Mouse (Mus musculus) gastrocnemius, postnatal 25 days (tissue): Measurements from ENCODE around the gene Add3. TPM values are rescaled to one million over a fixed set of nuclear protein-coding genes. Genes with fewer than 3 reads are reported as not detected.

Source experiments
- DNase-seq: peaks from one replicate; pipeline ENCODE4 v3.0.0; 2022
- total RNA-seq, 2 experiments: library from RNA; stranded (reverse); gene quantifications; 1 replicate in 1 of 2; 2 replicates in 1 of 2; pipeline ENCODE4 v1.2.3; 2021

Gene Add3
- total RNA-seq, 2 experiments from 2014 or later, result 21.4 to 24.3 TPM

DNA sequence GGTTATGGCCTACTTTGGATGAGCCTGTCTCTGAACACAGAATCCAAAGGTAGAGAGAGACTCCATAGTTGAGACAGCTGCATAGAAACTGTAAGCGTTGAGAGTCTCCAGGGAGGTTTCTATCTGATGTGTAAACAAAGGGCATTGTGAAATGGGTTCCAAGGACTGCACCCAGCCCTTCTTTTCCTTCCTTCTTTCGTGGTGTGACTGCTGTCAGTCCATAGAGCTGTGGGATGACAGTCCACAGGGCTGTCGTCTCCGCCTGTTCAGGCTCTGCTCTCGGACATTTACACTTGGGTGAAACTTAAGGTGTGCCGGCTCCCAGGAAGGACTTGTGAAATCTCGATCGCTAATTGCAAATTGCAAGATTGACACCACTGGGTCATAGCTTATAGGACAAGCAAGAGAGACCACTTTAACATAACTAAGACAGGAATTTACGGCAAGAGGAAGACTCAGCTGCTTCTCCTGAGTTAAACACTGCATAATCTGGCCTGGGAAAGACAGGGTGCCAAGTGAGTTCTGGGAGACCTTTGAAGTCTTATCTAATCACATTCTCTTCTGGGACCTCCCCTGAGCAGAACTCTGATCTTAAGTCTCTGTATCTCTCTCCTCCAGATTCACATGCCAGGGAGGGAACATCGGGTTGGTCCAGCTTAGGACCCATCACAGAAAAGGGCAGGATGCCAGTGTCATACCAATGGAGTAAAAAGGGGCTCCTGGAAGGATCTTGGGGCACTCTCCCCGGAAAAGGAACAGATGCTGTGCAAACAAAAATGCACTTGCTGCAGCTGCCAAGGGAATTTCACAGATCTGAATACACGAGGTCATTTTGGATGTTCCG, 11.5 kb upstream of the Add3 start:
- DNase-seq, result no peak

DNA sequence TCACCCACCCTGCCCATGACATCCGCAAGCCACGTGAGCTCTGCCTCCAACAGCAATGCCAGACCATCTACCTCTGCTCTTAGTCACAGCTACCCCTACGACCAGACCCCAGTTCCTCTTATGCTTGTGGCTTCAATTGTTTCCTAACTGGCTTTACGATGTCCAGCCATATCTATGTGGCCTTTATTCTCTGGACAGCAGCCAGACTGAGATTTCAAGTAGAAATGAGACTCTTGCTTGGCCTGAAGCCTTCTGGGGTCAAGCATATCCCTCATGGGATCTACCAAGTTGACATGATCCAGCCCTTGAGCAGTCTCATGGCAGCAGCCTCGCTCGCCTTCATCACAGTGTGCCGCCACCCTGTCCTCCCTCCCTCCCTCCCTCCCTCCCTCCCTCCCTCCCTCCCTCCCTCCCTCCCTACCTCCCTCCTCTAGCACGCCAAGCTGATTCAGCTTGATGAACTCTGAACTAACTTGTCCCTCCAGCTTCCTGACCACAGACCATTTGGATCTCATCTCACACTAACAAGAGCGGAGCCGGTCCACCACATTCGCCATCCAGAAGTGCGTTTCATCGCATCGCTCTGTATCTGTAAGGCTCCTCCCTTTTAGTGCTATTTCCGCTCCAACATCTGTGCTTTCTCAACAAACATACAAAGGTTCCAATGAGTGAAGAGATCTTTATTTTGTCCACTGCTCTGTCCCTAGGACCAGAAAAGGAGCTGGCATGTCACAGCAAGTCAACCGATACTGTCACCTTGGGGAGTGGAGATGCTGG, 9.7 kb upstream of the Add3 start:
- no peak for DNase-seq

DNA sequence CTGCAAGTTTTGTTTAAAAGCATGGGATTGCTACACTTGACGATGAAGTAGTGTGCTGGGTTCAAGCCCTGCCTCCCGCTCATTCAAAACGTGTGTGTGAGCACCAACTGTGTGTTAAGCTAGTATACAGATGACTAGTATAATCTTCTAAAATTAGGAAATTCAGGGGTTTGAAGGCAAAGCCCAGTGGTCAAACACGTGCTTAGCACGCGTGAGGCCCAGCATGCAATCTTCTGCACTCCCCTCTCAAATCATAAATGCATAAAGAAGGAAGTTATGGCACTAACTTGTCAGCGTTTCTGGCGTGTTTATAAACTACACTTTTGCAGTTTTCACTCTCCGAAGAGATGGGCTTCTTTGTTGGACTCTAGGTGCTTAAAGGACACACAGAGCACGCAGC, 7.8 kb upstream of the Add3 start:
- DNase-seq, result no peak

DNA sequence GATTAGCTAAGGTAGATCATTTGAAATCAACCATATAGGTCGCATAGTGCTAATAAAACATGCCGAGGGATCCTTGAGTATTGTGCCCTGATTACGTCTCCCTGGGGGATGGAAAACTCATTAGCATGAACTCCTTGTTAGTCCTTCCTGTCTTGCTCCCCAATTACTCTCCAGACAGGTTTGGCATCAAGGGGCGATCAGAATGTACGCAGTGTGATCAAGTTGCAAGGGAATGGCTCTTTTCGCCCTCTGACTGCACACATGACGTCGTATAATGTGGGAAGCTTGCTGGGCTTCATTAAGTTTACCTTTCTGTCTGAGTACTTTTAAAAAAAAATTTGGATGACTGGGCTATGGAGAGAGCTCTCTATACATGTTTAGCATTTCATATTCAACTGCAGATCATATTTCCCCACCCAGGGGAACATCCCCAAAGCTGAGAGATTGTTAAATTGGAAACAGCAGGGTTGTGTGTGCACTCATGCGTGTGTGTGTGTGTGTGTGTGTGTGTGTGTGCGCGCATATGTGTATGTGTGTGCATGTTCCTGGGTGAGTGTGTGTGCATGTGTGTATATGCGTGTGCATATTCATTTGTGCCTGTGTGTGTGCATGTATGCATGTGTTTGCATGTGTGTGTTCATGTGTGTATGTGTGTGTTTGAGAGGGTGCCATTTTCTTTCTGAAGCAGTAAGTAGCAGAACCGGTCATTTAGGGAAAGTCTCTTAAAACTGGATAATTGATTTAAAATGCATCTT, 3.7 kb upstream of the Add3 start:
- DNase-seq, result no peak

DNA sequence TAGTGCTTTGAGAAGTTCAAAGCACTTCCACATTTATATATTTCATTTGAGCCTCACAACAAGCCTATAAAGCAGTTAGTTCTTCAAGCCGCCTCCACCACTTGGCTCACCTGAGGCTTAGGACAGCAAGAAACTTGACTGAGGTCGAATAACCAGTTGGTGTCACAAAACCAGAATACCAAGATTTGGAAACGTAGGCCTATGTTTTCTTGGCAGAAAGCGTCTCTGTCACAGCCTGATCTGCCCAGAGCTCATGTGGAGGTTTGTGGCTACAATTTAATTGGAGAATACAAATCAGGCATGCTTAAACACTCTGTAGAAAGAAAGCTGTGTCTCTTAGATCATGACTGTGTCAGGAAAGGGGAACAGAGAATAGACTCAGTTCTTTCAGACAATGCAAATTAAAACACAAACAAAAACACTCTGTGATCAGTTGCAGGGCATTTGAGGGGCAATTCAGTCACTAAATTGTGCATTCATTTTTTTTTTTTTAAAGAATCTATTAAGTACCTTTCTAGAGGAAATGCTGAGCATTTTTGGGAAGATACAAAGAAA, 3.0 kb upstream of the Add3 start:
- no peak for DNase-seq

DNA sequence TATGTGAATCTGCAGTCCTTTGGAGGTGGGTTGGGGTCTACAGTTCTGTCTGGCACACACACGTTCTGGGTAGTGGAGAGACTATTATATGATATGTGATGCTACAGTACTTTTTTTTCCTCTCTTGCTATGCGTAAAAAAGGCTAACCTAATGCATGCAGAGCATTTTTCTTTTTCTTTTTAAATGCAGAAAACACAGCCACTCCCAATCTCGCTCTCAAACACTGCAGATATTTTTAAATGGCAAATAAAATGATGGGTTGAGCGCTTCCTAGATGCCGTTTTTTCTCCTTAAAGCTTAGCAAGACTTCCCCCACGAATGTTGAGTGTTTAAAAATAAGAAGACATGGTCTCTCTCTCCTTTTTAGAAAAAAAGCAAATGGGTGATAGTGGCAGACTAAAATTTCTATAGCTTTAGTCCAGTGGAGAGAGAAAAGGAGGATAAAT, 584 bp downstream of the Add3 start:
- no peak for DNase-seq

DNA sequence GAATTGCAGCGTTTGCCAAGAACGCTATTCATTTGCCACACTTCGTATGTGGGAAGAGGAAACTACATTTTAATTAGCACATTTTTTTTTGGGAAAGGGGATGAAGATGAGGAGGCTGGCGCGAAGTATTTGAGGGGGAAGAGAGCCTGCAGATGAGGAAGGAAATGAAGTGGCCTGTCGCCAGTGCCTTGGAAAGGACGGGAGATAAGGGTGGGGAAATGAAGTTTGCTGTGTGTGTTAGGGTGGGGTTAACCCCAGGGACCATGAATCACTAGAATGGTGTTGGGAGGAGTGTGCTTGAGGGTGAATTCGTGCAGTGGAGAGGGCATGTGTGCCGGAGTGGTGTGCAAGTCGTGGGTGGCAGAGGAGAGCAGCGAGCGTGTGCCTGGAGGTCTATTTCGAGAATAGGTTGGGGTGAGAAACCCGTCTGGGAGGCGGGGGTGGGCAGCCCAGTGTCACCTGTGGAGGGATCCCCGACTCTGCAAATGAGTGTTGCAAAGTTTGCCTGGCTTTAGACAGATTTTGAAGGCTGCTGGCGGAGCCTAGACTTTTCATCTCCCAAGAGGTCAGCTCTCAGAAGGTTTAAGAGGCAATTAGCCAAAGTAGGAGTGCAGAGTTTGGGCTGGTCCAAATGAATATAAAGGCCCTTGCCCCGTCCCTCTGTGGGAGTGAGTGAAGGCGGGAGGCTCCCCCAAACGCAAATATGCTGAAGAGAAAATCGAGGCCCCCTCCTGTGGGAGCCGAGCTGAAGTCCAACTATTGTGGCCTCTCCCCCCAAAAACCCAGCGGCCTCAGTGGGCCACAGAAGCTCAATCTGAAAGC, 1.2 kb downstream of the Add3 start:
- peak; percentile 76 for DNase-seq

DNA sequence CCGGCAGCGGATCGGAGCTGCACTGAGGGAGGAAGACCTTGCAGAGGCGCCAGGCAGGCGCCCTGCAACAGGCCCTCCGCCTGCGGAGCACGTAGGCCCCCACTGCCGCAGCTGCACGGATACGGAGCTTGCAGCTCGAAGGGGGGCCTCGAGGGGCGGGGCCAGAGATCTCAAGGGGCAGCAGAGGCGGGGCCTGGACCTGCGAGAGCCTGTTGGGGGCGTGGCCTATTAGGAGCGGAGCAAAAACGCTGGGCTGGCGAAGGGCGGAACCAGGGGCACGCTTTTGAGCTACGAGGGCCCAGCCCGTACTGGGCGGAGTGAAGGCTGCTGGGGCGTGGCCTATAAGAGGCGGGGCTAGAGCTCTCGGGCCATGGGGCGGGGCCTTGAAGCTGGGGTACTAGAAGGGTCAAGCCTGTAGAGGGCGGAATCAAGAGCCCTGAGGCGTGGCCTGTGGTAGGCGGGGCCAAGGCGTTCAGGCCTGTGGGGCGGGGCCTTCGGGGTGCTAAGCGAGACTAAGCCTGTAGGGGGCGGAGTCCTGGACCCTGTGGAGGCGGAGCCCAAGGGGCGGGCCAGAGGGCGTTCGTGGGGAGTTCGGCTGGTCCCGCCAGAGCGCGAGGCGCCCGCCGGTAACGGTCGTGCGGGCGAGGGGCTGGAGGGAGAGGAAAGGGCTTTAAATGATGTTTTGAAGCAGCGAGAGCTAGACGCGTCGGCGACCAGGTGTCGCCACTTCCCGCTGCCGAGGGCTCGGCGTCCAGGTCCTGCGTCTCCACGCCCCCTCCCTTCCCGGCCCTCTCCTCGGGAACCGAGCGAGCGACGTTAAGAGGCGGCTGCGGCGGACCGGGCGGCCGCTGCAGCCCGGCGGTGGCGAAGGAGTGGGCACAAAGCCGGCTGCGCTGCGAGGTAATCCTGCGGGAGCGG, 2.2 kb downstream of the Add3 start:
- DNase-seq, result peak; percentile 100

DNA sequence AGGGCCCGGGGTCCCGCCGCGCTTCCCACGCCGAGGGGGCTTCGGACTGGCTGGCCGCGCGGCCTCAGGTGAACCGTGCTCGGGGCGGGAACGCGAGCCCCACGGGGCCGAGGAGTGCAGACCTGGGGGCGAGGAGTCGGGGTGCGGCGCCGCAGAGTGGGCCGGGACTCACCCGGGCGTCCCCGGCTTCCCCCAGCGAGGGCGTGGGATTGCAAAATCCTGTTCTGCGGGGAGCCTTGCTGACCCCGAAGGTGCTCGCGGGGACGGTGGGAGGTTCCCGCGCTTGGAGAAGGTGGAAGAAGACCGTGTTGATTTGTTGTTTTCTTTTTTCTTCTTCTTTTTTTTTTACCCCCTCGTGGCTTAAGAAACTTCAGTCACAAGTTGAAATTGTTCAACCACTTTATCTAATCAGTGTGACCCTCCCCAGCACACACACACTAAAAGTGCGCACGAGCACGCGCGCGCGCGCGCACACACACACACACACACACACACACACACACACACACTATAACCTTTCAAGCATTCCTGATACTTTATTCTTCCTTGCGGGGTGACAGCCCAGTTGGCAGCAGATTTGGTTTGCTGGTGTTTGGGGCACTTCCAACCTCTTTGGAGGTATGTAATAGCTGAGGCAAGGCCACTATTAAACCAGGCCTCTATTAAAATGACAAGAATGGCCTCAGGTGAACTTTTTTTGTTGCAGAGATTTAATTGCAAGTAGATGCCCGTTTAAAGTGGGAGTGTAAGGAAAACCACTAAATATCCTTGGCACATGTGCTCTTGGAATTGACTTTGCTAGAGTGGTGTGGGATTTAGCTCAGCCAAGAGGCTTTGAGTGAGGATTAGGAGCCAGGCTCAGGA, 3.1 kb downstream of the Add3 start:
- DNase-seq, result peak; percentile 62

DNA sequence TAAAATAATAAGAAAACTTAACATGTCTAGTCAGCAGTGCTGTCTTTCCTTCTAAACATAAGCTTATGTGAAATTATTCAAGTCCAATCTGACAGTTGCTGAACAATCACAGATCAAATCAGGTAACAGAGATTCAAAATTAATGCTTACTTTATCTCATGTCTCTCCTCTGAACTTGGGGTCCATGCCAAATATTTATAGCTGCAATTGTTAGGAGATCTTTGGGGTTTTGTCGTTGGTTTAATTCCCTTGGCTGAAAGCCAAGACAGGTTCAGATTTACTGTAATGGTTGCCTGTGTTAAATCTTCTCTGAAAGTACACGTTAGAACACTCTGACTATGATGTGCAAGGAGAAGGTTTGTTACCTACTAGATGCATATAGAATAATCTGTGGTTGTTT, 4.8 kb downstream of the Add3 start:
- no peak for DNase-seq

DNA sequence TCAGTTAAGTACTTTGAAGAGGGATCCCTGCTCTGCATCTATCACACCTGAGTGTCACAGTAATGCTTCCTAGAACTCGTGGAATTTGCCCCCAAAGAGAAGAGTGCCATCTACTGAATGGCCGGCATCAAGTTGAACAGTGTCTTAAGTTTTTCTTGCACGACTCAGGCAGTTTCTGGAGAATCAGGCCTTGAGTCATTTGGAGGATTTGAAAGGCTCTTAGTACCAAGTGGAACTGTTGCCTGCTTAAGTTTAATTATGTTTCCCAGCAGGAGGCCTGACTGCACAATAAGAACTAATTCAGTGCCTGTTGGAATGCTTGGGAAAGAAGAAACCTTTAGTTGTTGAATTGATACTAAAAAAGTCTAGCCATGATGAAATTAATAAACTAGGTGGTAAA, 9.1 kb downstream of the Add3 start:
- no peak for DNase-seq

DNA sequence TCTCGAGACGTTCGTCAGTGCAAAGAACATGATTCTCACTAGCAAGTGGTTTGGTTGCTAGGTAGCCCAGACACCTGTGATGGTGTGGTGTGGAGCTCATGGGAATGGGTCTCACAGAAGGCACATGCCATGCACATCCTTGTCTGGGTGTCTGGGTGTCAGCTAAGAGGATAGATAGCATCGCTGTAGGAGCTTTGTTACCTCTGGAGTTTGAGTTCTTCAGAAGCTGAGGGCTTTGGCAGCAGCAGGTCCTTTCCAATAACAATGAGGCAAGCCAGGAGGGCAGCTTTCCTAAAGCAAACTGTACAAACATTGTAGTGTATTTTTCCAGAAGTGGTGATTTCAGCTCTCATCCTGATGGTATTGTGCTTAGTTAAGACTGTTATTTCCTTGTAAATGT, 12.2 kb downstream of the Add3 start:
- no peak for DNase-seq

DNA sequence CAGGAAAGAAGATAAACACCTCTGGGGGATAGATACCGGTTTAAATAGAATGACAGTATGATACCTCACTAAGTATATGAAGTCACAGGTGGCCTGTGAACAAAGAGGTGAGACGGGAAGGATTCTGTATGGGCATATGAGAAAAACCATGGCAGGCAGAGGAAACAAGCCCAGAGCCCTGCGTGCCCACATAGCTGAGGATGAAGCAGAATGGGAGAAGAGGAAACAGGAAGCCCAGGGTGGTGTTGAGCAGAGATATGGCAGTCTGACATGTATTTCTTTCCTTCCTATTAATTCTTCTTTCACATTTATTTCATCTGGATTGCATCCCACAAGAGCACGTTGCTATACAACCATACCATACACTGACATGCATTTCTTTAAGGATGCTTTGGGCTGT, 12.9 kb downstream of the Add3 start:
- no peak for DNase-seq

DNA sequence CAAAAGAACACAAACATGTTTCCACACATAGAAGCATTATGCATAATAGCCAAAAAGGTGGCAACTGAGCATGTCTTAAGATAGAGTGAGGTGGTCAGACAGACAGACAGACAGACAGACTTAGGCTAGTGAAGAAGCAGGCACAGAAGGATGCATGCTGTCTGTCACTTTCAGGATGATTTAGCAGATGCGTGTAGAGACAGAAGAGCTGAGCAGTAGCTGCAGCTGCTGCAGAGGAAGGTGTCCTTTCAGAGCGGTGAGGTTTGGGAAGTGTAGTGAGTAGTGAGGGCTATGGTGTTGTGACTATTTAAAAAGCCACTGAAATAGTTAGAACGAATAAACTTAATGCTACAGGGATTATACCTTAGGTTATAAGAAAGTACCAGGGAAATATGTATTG, 13.9 kb downstream of the Add3 start:
- DNase-seq, result no peak

DNA sequence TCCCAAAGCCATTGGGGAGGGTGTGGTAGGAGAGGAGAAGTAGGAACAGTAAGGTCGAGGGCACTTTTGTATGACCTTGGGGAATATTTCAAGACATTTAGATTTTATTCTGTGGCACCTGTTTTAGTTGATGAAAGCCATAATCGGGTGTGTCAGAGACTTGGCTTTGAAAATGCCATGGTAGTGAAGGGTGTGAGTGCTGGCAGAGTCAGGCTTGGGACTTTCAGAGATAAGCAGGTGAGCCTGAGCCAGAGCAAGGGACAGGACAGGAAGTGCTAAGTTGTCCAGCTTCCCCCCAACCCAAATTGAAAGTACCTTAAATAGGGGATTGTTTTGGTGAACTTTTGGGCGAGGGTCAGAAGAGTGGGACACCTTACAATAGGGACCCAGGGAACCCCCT, 16.1 kb downstream of the Add3 start:
- DNase-seq, result no peak

DNA sequence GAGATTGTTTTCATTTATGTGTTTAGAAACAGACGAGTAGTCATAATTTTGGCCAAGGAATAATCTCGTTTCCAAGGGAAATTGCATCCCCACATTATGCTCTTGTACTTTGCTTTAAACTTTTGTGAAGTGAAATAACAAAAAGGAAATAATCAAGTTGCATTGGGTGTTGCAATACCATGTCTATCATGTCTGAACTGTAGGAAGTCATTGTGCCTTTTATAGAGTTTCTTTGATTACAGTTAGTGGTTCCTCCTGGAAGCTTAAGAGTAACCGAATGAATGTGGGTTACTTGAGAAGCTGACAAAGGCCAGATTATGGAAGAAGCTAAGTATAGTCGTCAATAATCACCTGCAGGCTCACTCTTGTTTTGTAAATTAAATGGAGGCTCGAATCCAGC, 16.9 kb downstream of the Add3 start:
- DNase-seq, result no peak

DNA sequence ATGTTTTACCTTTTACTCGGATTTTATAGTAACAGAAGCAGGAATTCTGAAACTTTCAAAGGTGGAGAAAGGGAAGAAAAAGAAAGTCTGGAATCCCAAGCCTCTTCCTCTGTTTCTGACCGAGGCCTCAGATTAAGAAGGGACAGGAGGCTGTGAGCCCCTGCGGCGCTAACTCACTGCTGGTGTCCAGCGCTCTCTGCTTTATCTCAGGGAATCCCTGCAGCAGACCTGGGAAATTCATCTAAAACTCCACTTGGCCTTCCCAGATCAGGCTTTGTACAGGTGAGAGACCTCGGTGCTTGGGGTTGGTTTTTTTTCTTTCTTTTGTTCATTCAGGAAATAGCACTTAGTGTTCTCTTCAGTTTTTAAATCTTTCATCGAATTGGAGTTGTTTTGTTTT, 19.1 kb downstream of the Add3 start:
- DNase-seq, result no peak

DNA sequence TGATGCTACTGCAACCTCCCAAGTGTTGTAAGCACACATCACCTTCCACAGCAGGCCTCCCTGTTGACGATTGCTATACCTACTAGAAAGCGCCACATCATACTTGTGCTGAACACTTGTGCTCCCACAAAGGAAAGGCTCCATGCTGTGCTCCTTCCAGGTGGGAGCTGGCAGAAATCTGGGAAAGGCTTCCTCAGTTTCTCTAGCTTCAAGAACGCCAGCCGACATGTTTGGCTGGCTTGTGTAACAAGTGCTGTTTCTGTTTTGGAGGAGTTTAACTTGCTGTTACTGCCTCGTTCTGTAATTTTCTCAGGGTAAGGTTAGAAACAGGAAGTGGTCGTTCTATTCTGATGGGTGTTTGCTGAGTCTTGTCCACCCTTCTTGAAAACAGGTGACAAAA, 22.7 kb downstream of the Add3 start:
- no peak for DNase-seq

DNA sequence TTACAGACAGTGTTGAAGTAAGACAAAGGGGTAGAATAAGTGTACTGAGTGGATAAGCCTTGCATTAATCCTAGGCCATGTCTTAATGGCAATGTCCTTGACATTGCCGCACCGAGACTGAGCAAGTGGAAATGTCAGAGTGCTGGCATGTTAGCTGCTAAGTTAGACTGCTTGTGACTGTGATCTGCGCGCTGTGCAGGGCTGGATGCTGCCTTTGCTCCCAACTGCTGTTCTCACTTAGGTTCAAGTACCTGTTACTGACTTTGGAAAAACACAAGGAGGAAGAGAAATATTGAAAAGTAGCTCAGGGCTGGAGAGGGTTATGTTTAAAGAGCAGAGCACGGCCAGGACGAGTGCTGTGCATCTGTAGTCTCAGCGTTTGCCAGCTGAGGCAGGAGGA, 24.4 kb downstream of the Add3 start:
- no peak for DNase-seq
